Mouse (Mus musculus) liver, adult 10 weeks (tissue): ENCODE measurements around the gene Gm21773. TPM values are rescaled to one million over a fixed set of nuclear protein-coding genes. Genes with fewer than 3 reads are reported as not detected.

ENCODE experiments used
- polyA plus RNA-seq: library from polyadenylated mRNA; stranded (reverse); fragments of 350-450 nt; fragmentation: Illumina TruSeq; extraction: RNeasy Lipid Tissue Mini Kit (QIAGEN cat#74804); gene quantifications from one replicate; pipeline ENCODE4 v1.2.3, GENCODE M21; 2014; ENCODE audit warnings: low read depth, low replicate concordance

Gene Gm21773
- polyA plus RNA-seq = not detected

DNA sequence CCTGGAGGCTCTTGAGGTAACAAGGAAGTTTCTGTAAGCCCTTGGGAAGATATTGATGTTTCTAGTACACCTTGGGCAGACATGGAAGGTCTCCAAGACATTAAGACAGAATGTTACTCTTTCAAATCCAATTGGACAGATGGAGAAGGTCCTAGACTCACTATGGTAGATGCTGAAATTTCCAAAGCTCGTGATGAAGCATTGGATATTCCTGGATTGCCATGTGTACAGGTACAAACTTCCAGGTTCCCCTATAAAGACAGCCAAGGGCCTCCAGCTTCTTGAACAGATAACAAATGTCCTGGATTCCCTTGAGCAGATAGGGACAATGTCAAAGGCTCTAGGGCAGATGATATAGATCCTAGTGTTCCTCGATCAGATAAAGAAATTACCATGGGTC is at the start of gene Gm21773:
Gene Gm21773, minus strand, starts transcription at position 101 of the 400 bp plus-strand sequence.

